Mouse (Mus musculus): ENCODE measurements at regions not wholly inside any gene's neighbourhood (a gene's known extent, or its start where the extent isn't known, plus 50 kb on each side); places are given as distances from the start of the nearest gene placed in this dataset.
A peak's percentile ranks its signal among the peaks of the same experiment; 100 is the strongest.

- DNase-seq (ENCODE audit: low spot score in 2 of 2), result no peak
Observed at GRCm38 (mm10) chr2:160256251-160256650, 77.7 kb downstream of the Gm826 start.

GRCm38 (mm10) chr2:160250228-160250627 is 83.7 kb downstream of the Gm826 start:
- DNase-seq (ENCODE audit: low spot score in 2 of 2), result no peak

GRCm38 (mm10) chr2:160249104-160250093 is 84.6 kb downstream of the Gm826 start:
- no peak for DNase-seq (ENCODE audit: low spot score in 2 of 2)

GRCm38 (mm10) chr2:160247286-160247685 is 86.7 kb downstream of the Gm826 start:
- no peak for DNase-seq (ENCODE audit: low spot score in 2 of 2)

- DNase-seq (ENCODE audit: low spot score in 2 of 2), result no peak
Observed at GRCm38 (mm10) chr2:160246356-160246755, 87.6 kb downstream of the Gm826 start.

GRCm38 (mm10) chr2:160244866-160245265 is 89.1 kb downstream of the Gm826 start:
- DNase-seq (ENCODE audit: low spot score in 2 of 2), result no peak

GRCm38 (mm10) chr2:160240531-160241379 is 93.2 kb downstream of the Gm826 start:
- peak; percentile 22 to 24 for DNase-seq (ENCODE audit: low spot score in 2 of 2)

- DNase-seq (ENCODE audit: low spot score in 2 of 2), result no peak
Observed at GRCm38 (mm10) chr2:160237436-160238104, 96.4 kb downstream of the Gm826 start.

- DNase-seq (ENCODE audit: low spot score in 2 of 2), result no peak
Observed at GRCm38 (mm10) chr2:160236806-160237205, 97.2 kb downstream of the Gm826 start.

GRCm38 (mm10) chr2:160230786-160231185 is 103.2 kb downstream of the Gm826 start:
- DNase-seq (ENCODE audit: low spot score in 2 of 2), result no peak

- DNase-seq (ENCODE audit: low spot score in 2 of 2), result no peak
Observed at GRCm38 (mm10) chr2:160228331-160229035, 105.5 kb downstream of the Gm826 start.

GRCm38 (mm10) chr2:160225450-160225849 is 108.5 kb downstream of the Gm826 start:
- DNase-seq (ENCODE audit: low spot score in 2 of 2), result peak in 1 of 2 experiments; percentile 9

GRCm38 (mm10) chr2:160223366-160223765 is 110.6 kb downstream of the Gm826 start:
- no peak for DNase-seq (ENCODE audit: low spot score in 2 of 2)

- DNase-seq (ENCODE audit: low spot score in 2 of 2), result no peak
Observed at GRCm38 (mm10) chr2:160221772-160222171, 112.2 kb downstream of the Gm826 start.

GRCm38 (mm10) chr2:160220562-160221021 is 113.4 kb downstream of the Gm826 start:
- no peak for DNase-seq (ENCODE audit: low spot score in 2 of 2)

- DNase-seq (ENCODE audit: low spot score in 2 of 2), result no peak
Observed at GRCm38 (mm10) chr2:160214032-160214812, 119.7 kb downstream of the Gm826 start.

- DNase-seq (ENCODE audit: low spot score in 2 of 2), result no peak
Observed at GRCm38 (mm10) chr2:160210507-160210906, 123.5 kb downstream of the Gm826 start.

GRCm38 (mm10) chr2:160209589-160210264 is 124.2 kb downstream of the Gm826 start:
- no peak for DNase-seq (ENCODE audit: low spot score in 2 of 2)

GRCm38 (mm10) chr2:160208295-160208694 is 125.7 kb downstream of the Gm826 start:
- no peak for DNase-seq (ENCODE audit: low spot score in 2 of 2)

GRCm38 (mm10) chr2:160207226-160207625 is 126.7 kb downstream of the Gm826 start:
- DNase-seq (ENCODE audit: low spot score in 2 of 2), result no peak
